Mouse (Mus musculus) fibroblast of lung, adult 2 months (primary cell): ENCODE measurements at regions not wholly inside any gene's neighbourhood (a gene's known extent, or its start where the extent isn't known, plus 50 kb on each side); places are given as distances from the start of the nearest gene placed in this dataset.
A peak's percentile ranks its signal among the peaks of the same experiment; 100 is the strongest.

Experiments used
- DNase-seq: peaks from one replicate; pipeline ENCODE4 v3.0.0-alpha.2; 2011; ENCODE audit warnings: low read depth

- no peak for DNase-seq
Observed at GRCm38 (mm10) chr4:33687434-33687833, 237.0 kb upstream of the Cnr1 start.

- DNase-seq: no peak
Observed at GRCm38 (mm10) chr4:33693441-33693840, 231.0 kb upstream of the Cnr1 start.

GRCm38 (mm10) chr4:33696969-33697368 is 227.4 kb upstream of the Cnr1 start:
- DNase-seq: no peak

DNA sequence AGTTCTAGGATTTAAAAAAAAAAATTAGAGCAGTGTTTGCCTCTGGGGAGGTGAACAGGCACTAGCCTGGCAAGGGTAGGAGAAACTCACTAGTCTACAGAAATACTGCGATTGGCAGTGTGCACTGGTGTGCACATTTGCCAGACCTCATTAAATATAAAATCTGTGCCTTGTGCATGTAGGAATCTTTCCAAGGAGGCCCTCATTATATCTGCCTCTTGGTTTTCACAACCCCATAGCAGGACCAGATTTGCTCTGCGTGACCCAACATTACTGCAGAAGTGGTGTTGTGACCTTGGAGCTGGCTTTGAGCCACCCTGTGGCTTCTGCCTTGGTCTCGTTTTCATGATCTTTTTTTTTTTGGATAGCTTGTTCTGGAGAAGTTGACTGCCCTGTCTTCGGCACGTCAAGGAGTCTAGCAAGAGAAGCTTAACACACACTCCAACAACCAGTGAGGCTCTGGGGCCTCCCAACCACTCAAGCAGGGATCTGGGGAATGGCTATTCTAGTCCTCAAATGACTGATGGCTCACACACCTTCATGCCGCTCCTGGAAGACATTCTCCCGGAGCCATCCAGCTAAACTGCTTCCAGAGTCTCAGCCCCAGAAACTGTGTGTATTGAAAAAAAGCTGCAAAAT is 222.2 kb upstream of the Cnr1 start:
- DNase-seq: no peak

GRCm38 (mm10) chr4:33705722-33706121 is 218.7 kb upstream of the Cnr1 start:
- no peak for DNase-seq

- DNase-seq: no peak
Observed at GRCm38 (mm10) chr4:33706785-33707184, 217.6 kb upstream of the Cnr1 start.

- no peak for DNase-seq
Observed at GRCm38 (mm10) chr4:33716475-33717117, 207.8 kb upstream of the Cnr1 start.

DNA sequence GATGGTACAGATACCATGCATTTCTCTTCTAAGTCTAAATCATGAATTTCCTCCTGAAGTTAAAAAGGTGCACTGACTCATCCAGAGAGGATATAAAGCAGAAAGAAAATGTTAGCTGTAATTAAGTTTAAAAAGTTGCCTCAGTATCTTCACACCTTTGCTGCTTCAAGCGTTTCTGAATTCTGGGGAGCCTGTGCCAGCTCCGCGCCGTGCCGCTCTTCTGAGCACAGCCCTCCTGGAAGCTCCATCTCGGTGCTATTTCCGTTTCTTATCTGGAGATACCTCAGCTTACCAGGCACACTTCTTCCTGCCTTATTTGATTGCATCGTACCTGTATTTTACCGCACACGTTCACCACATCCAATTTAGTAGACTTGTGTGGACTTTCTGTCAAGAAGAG is 203.4 kb upstream of the Cnr1 start:
- DNase-seq: no peak

DNA sequence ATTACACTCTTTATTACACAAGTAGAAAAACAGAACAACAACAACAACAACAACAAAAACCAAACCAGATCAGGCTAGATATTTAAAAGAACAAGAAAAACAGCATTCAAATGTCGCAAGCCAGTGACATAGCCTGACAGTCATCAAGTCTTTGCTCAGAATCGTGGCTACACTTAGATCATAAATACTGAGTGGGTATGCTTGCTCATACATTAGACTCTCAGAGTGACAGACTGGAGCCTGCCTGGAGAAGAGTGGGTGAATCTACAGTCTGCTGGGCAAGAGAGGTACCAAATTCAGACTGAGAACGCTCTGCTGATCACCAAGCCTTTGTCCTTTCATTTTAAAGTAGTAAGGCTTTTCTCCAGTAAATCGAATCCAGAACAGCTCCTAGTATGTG is 202.4 kb upstream of the Cnr1 start:
- DNase-seq: no peak

DNA sequence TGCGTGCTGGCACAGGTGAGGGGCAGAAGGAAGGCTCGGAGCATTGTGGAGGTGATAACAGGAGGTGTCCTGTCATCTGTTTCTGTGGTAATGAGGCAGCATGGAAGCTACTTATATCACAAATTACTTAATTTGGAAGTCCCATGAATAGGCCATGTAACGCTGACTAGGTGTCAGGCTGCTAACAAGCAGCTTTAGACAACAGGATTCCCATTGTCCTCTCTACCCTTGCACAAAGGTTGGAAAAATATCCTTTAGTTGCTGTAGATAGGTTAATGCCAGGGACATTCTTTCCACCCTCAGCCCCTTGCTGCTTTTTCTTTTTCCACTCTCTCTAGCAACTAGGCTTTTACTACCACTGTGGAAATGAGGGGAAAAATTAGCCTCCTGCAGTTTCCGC is 192.6 kb upstream of the Cnr1 start:
- DNase-seq: no peak

GRCm38 (mm10) chr4:33734923-33735322 is 189.5 kb upstream of the Cnr1 start:
- DNase-seq: no peak

GRCm38 (mm10) chr4:33735442-33735966 is 188.9 kb upstream of the Cnr1 start:
- DNase-seq: no peak

GRCm38 (mm10) chr4:33736061-33736701 is 188.2 kb upstream of the Cnr1 start:
- DNase-seq: peak; percentile 73

DNA sequence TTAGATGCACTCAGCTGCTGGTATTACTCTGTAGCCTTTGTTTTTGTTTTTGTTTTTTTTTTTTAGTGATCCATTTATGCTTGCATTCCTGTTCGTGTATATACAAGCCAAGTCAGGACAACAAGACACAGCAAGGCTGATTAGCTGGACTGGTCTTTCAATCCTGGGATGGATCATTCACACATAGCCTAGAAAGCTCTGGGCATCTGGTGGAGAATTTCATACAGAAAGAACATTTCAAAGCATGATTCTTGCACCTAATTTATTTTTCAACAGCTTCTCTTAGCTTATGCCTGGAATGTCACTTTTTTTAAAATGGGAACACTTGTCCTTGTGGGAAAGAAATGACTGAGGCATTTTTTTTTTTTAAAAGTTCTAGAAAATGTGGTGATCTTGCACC is 187.1 kb upstream of the Cnr1 start:
- DNase-seq: no peak

GRCm38 (mm10) chr4:33737859-33738417 is 186.5 kb upstream of the Cnr1 start:
- DNase-seq: no peak

DNA sequence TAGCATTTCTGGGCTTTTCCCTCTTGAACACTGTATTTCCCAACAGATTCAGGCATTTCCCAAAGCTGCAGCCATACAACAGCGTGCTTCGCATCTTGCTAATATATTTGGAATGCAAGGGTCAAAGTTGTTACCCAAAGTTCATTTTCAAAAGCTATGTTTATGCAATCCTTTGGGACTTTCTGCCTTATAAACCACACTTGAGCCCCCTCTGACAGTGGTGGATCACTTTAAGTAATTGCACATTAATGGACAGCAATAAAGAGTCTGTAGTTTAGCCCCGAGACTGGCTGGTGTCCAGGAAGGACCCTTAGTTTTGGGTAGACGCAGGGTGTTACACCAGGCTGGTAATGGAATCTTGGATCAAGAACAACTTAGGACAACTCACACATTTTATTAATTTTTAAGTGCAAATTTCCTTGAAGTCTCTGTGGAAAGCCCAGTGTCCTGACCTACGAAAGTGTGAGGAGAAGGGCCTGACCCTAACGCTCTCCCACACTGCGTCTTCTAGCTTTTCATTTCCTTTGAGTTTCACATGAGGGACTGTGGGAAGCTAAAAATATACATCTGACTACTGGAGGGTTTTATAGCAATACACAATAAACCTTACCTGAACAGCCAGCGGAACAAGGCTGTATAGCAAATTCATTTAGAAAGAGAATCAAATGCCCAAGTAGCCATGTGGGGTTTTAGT is 185.0 kb upstream of the Cnr1 start:
- no peak for DNase-seq

DNA sequence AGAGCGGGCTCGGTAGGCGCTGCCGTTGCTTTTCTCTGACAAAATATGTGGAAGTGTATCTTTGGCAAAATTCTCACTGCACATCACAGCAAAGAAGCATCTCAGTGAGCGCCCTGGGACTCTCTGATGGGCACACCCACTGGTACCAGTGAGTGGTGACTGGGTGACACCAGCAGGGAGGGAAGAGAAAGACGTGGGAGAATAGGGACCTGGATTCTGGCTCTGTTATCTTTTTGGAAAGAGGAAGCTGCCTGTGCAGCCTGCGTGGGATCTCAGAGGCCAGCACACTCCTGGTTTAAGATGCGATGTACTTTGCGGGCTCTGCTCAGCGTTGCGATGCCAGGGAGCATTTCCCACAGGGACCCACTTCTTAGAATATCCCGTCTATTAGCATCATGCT is 183.4 kb upstream of the Cnr1 start:
- DNase-seq: no peak

- no peak for DNase-seq
Observed at GRCm38 (mm10) chr4:33745180-33745579, 179.2 kb upstream of the Cnr1 start.

DNA sequence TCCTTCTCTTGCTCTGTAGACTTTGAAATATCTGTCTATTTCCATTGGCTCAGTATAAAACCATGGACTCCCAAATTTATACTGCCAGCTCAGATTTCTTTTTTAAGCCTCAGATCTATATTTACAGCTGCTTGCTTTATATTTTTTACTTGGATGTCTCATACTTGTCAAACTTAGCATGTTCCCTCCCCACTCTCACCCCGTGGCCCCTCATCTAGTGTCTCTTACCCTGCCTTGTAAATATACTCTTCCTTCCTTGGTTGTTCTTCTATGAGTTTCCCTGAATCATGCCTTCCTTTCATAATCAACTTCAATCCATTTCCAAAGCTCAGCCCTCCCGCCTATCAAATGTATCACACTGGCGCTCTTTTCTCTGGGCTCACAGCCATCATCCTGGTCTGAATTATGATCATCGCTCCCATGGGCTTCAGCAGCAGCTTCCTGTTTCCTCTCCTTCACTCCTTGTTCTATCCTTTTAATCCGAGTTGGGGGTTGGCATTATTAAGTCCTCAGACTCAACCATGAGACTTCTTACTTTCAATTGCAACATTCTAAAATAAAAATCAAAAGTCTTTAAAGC is 177.0 kb upstream of the Cnr1 start:
- DNase-seq: peak; percentile 49

DNA sequence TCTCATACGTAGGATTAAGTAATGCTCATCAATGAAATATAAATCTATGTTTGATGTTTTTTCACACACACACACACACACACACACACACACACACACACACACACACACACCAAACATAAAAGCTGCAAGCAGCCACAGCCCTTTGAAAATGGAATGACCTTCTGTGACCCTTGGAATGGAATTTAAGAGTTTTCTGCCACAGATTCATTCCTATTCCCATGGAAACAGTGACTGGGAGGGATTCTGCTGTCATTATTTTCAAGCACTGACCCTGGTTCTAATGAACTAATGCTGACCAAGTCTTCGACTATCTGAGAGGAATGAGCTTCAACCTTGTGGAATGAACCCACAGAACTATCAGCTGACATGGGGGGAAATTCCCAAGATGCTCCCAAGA is 156.7 kb upstream of the Cnr1 start:
- DNase-seq: no peak

DNA sequence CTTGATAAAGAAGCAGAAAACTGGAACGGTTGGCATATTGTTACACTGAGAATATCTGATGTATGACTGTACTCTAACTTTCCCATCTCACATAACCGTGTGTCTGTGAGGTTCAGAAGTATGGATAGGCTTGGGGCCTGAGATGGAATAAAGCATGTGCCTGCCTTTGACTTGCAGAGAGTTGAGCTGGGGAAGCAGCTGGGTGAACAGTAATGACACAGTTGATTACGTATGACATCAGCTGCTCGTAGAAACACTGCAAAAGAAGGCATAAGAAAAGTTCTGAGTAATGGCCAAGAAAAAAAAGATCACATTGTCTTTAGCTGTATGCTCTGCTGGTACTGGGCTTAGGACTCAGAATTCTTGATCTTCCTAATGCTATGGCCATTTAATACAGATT is 138.4 kb upstream of the Cnr1 start:
- no peak for DNase-seq

DNA sequence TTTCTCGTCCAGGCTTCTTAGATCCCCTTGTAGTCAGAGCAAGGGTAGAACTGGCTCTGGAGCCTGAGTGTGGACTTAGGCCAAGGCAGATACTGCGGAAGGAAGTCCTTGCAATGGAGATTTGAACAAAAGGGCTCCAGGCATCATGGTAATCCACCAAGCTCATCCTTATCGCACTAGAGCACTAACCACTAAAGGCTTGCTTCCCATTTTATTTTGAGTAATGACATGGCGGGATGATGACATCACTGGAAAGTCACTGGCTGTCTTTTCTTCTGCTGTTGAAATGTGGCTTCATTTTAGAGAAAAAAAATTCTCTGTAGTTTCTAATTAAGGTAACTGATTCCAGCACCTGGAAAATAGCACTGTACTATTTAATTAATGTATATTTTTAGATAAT is 137.4 kb upstream of the Cnr1 start:
- no peak for DNase-seq
